Mouse (Mus musculus) left cerebral cortex, adult 2 months (tissue): ENCODE data around the gene Aplnr. TPM values are rescaled to one million over a fixed set of nuclear protein-coding genes. Genes with fewer than 3 reads are reported as not detected.

Experiments used
- DNase-seq, 2 experiments: peaks; one replicate each; pipeline ENCODE4 v3.0.0; 2021 to 2022; ENCODE audit warnings: low spot score in 2 of 2, mixed read lengths in 1 of 2; ENCODE audit errors: extremely low spot score in 1 of 2
- H3K27ac ChIP-seq: fragments of 200-600 bp; 2 replicates; pipeline ENCODE4 v1.8.1; 2022
- H3K4me3 ChIP-seq: fragments of 200-600 bp; 2 replicates; pipeline ENCODE4 v1.8.1; 2022
- CTCF ChIP-seq: fragments of 200-600 bp; IDR thresholded peaks from 2 replicates; pipeline ENCODE4 v1.8.1; 2022; ENCODE audit warnings: antibody characterized with exemption, mild to moderate bottlenecking, moderate library complexity
- intact Hi-C: fragments of 180-260 bp; cut with DNase I; formaldehyde crosslinking; loops from one replicate; pipeline ENCODE4 v1.15.1; 2025
- total RNA-seq, 2 experiments: library from RNA; stranded (reverse); gene quantifications; 2 replicates each; pipeline ENCODE4 v1.2.3; 2021

The Aplnr gene
- total RNA-seq, 2 experiments from 2014 or later = 0.30 to 0.38 TPM

- no peak for DNase-seq
- intact Hi-C loops = no loop called here
- no peak overlapping the region for H3K4me3 ChIP-seq
- TF ChIP-seq CTCF = no peak
- no peak overlapping the region for H3K27ac ChIP-seq
Measured at GRCm38 (mm10) chr2:85163311-85164047, 27.5 kb downstream of the Aplnr start.

GRCm38 (mm10) chr2:85167624-85168023 is 31.6 kb downstream of the Aplnr start:
- Histone ChIP-seq H3K4me3 (no peak overlapping the region), H3K27ac (no peak overlapping the region)
- DNase-seq = no peak
- intact Hi-C loops = no loop called here
- TF ChIP-seq CTCF = no peak

DNA sequence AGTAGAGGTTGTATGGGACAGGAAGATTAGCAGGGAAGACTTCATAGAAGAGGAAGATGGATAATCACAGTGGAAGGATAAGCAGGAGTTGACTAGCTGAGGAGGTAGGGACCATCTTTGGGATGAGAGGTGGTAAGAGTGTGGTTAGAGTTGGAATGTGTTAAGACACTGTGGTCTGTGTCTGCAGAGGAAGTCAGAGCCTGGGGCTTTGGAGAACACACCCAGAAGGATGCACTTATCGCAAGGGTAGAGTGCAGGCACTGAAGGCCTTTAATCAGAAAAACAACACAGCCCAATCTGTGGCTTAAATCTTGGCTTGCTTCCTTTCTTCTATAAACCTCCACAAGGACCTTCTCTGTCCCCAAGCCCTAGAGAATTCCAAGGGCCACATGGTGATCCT is 32.3 kb downstream of the Aplnr start:
- H3K4me3 ChIP-seq = no peak overlapping the region
- TF ChIP-seq CTCF = no peak

DNA sequence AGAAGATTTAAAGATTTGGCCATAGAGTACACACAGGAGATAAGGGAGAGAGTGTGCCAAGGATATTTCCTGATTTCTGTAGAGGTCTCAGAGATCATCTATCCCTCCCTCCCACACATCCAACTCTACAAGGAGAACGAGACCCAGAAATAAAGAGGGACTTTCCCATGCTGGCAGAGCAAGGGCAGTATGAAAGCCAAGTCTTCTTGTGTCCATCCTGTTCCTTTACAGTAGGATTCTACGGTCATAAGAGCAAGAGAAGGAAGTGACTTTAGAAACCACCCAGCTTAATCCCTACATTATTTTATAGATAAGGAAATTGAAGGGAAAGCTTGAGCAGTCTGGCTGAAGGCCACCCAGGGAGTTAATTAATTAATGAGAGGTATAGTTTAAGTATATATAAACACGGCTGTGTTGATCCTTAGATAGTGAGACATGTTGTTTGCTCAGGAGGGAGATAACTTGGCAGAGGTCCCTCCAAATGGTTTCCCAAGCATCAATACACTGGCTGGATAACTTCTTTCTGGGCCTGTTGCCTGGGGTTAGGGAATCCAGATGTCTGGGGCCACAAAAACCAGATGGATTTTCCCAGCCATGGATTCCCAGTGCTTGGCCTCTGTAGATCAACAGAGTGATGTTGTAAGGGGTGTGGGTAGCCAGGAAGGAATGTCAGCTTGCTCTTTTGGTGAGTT is 36.2 kb downstream of the Aplnr start:
- no peak for DNase-seq
- no peak overlapping the region for H3K27ac ChIP-seq
- intact Hi-C loops = no loop called here
- no peak overlapping the region for H3K4me3 ChIP-seq
- no peak for TF ChIP-seq CTCF

More for the DNA sequence above, 32.3 kb downstream of the Aplnr start:
- no peak overlapping the region for H3K27ac ChIP-seq
- DNase-seq = no peak
- intact Hi-C loops = no loop called here

- no peak for DNase-seq
- H3K4me3 ChIP-seq = no peak overlapping the region
- no peak overlapping the region for H3K27ac ChIP-seq
- intact Hi-C loops = no loop called here
- no peak for TF ChIP-seq CTCF
Measured at GRCm38 (mm10) chr2:85172763-85173103, 36.7 kb downstream of the Aplnr start.

DNA sequence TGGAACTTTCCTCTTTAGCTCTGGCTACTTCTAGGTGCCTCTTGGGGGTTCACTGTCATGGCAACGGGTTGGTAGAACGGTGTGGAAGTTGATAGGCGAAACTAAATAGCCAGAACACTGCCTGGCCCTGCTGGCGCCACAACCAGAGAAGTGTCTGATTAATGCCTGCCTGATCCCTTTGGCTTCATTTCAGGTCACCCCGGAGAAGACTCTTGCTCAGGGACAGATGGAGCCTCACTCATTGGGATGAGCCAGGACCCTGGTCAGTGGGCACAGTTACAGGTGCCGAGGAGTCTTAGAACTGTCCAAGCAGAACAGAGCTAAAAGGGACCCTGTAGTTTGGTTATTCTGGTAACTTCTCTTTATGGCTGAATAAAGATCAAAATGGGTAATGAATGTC is 37.5 kb downstream of the Aplnr start:
- no peak overlapping the region for H3K4me3 ChIP-seq
- no peak for DNase-seq
- TF ChIP-seq CTCF = no peak
- no peak overlapping the region for H3K27ac ChIP-seq
- intact Hi-C loops = no loop called here

- DNase-seq = no peak
- intact Hi-C loops = no loop called here
- no peak for TF ChIP-seq CTCF
- Histone ChIP-seq H3K4me3 (no peak overlapping the region), H3K27ac (no peak overlapping the region)
Measured at GRCm38 (mm10) chr2:85178139-85178800, 42.2 kb downstream of the Aplnr start.

DNA sequence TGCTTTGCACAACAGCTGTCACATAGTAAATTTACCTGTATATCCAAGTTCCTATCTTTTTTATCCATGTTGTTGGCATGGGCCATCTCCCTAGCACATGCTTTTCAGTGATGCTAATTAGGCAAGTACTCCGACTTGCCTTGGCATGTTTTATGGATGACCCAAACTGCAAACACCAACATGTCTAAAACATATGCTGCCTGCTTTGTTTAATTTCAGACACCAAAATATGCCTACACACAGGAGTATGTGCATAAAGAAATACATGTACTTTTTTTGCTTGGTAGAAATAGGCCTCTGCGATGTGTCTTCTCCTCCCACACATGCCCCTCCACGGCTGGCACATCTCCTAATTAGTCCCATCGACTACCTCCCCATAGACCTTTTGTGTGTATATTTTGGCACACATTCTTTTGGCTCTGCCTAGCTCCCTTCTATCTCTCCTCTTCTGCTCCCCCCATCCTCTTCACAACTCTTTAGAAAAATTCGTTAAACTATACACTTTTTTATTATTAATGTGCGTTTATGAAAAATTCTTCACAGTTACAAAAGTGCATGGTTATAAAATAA is 51.6 kb downstream of the Aplnr start:
- TF ChIP-seq CTCF = no peak
- DNase-seq = no peak
- no peak overlapping the region for H3K4me3 ChIP-seq
- intact Hi-C loops = no loop called here
- no peak overlapping the region for H3K27ac ChIP-seq

Other genes starting within 250 kb of the Aplnr start
- gene Rtn4rl2, start 249.5 kb upstream of the Aplnr start, total RNA-seq = 100 to 1,000 TPM in 1 of 2 experiments, 10 to 100 TPM in 1; 99.5 to 113 TPM
- gene Slc43a3, start 199.6 kb upstream of the Aplnr start, total RNA-seq = under 1 TPM in 1 of 2 experiments, not detected in 1; 0.14 TPM
- not detected for gene Prg2, start 155.8 kb upstream of the Aplnr start, total RNA-seq
- gene Prg3, start 148.0 kb upstream of the Aplnr start, total RNA-seq = not detected
- 100 to 1,000 TPM; 106 to 111 TPM for gene Ssrp1, start 99.0 kb upstream of the Aplnr start, total RNA-seq
- gene P2rx3, start 98.8 kb upstream of the Aplnr start, total RNA-seq = 1 to 10 TPM; 2.0 to 2.6 TPM
- gene Tnks1bp1, start 88.2 kb upstream of the Aplnr start, total RNA-seq = 100 to 1,000 TPM; 130 to 148 TPM
- 10 to 100 TPM; 32.8 to 36.5 TPM for gene Lrrc55, start 61.0 kb downstream of the Aplnr start, total RNA-seq
- gene Olfr987, start 203.1 kb downstream of the Aplnr start, total RNA-seq = not detected
- gene Olfr988, start 227.0 kb downstream of the Aplnr start, total RNA-seq = not detected